Mouse (Mus musculus) heart, postnatal 0 days (tissue): ENCODE measurements around the gene Dnajc14. TPM values are rescaled to one million over a fixed set of nuclear protein-coding genes. Genes with fewer than 3 reads are reported as not detected.
A peak's percentile ranks its signal among the peaks of the same experiment; 100 is the strongest.

Experiments used
- ATAC-seq: fragments of 200-750 bp; cut with Nextera tagmentation; 2 replicates; pipeline ENCODE4 v1.8.0; 2017; ENCODE audit warnings: low read depth, moderate number of reproducible peaks, moderate library complexity; ENCODE audit not compliant: insufficient read depth
- DNase-seq: peaks from one replicate; pipeline ENCODE4 v3.0.0-alpha.2; 2016; ENCODE audit warnings: low spot score
- H3K27ac ChIP-seq: fragments of 300-500 bp; sonication (generic); 2 replicates; pipeline ENCODE4 v1.5.1; 2014; ENCODE audit warnings: low read depth, mild to moderate bottlenecking
- H3K27me3 ChIP-seq: fragments of 300-500 bp; sonication (generic); 2 replicates; pipeline ENCODE4 v1.6.1; 2014; ENCODE audit warnings: low read length, mixed read lengths; ENCODE audit not compliant: control insufficient read depth, insufficient read depth
- H3K36me3 ChIP-seq: fragments of 300-500 bp; sonication (generic); replicated peaks from 2 replicates; pipeline ENCODE4 v1.6.1; 2014; ENCODE audit warnings: low read length, mixed read lengths; ENCODE audit not compliant: control insufficient read depth, insufficient read depth
- H3K4me1 ChIP-seq: fragments of 300-500 bp; sonication (generic); 2 replicates; pipeline ENCODE4 v1.6.1; 2014; ENCODE audit warnings: antibody characterized with exemption; ENCODE audit not compliant: control insufficient read depth, insufficient read depth
- H3K4me2 ChIP-seq: fragments of 300-500 bp; sonication (generic); 2 replicates; pipeline ENCODE4 v1.6.1; 2014; ENCODE audit warnings: low read depth, mild to moderate bottlenecking, low read length, moderate library complexity
- H3K4me3 ChIP-seq: fragments of 300-500 bp; sonication (generic); 2 replicates; pipeline ENCODE4 v1.5.1; 2014; ENCODE audit warnings: low read depth, low read length
- H3K9ac ChIP-seq: fragments of 300-500 bp; sonication (generic); replicated peaks from 2 replicates; pipeline ENCODE4 v1.6.1; 2014; ENCODE audit warnings: low read depth, low read length, mixed read lengths
- H3K9me3 ChIP-seq: fragments of 300-500 bp; sonication (generic); replicated peaks from 2 replicates; pipeline ENCODE4 v1.6.1; 2016; ENCODE audit warnings: low read length; ENCODE audit not compliant: control insufficient read depth
- CTCF ChIP-seq: IDR thresholded peaks from 2 replicates; pipeline ENCODE4 v1.5.1; 2016; ENCODE audit warnings: antibody characterized with exemption, control low read depth, low read depth
- EP300 ChIP-seq: IDR thresholded peaks from 2 replicates; pipeline ENCODE4 v1.6.1; 2016; ENCODE audit warnings: antibody characterized with exemption, low read depth
- WGBS: fragments of 180-500 bp; shearing (Covaris S2); extraction: QIAGEN DNeasy Blood & Tissue Kit; methylation state at CpG from one replicate; pipeline ENCODE4 v1.1.7; 2014; 5-methylcytosine and 5-hydroxymethylcytosine counted together
- polyA plus RNA-seq: library from polyadenylated mRNA; unstranded; fragments of >200 nt; fragmentation: Nextera tagmentation; extraction: Ambion mirVana; gene quantifications from 2 replicates; pipeline ENCODE4 v1.2.1, GENCODE M21; 2015
- total RNA-seq: library from RNA; depleted of rRNA; stranded (reverse); fragments of >200 nt; gene quantifications from 2 replicates; pipeline ENCODE4 v1.2.3, GENCODE M21; 2014; ENCODE audit warnings: low replicate concordance; rRNA removed

Gene Dnajc14
- total RNA-seq (28.6 and 29.7 TPM in 2 replicates), polyA plus RNA-seq (27.6 and 29.8 TPM in 2 replicates)

GRCm38 (mm10) chr10:128803771-128804270, at the start of gene Dnajc14:
Gene Dnajc14 (plus strand): TSS chr10:128804062.
- peak within 1 kb of the TSS; percentile 79 for H3K9ac ChIP-seq
- 0% methylated on average over 14 of the region's 14 CpGs for WGBS
- no peaks in the 10 kb centered on the region for H3K9me3 ChIP-seq
- DNase-seq (peak; percentile 52), ATAC-seq (no peak; the same call in 1 of the 2 replicates)
- H3K4me1 ChIP-seq: peaks cover 34% of the 10 kb centered on the region
- H3K4me3 ChIP-seq: peak within 1 kb of the TSS; percentile 73
- peak within 1 kb of the TSS; percentile 98 for H3K27ac ChIP-seq
- H3K4me2 ChIP-seq: peak within 1 kb of the TSS; percentile 80
- TF ChIP-seq CTCF (no peak), EP300 (no peak)
- peaks cover 20% of the 10 kb centered on the region for H3K36me3 ChIP-seq
- H3K27me3 ChIP-seq: no peaks in the 10 kb centered on the region

- H3K27me3 ChIP-seq: no peaks in the 10 kb centered on the region
- no peaks in the 10 kb centered on the region for H3K9me3 ChIP-seq
- no peak overlapping the region for H3K4me3 ChIP-seq
- WGBS: 80% methylated on average over 2 of the region's 2 CpGs
- DNase-seq (no peak), ATAC-seq (no peak)
- no peak overlapping the region for H3K27ac ChIP-seq
- H3K4me1 ChIP-seq: no peaks in the 10 kb centered on the region
- no peak overlapping the region for H3K4me2 ChIP-seq
- peak; percentile 24 for TF ChIP-seq CTCF
- TF ChIP-seq EP300: no peak
- H3K9ac ChIP-seq: no peak overlapping the region
- H3K36me3 ChIP-seq: no peaks in the 10 kb centered on the region
Observed at GRCm38 (mm10) chr10:128772895-128773294, 31.0 kb upstream of the Dnajc14 start.

- ATAC-seq: no peak
- WGBS: 14% methylated on average over 5 of the region's 5 CpGs
- peak; percentile 40 for TF ChIP-seq CTCF
- no peak for TF ChIP-seq EP300
- Histone ChIP-seq H3K4me1 (no peaks in the 10 kb centered on the region), H3K4me2 (no peak overlapping the region), H3K4me3 (no peak overlapping the region), H3K9ac (no peak overlapping the region), H3K9me3 (no peaks in the 10 kb centered on the region), H3K27ac (no peak overlapping the region), H3K27me3 (no peaks in the 10 kb centered on the region), H3K36me3 (no peaks in the 10 kb centered on the region)
- DNase-seq: no peak
Observed at GRCm38 (mm10) chr10:128773685-128774084, 30.2 kb upstream of the Dnajc14 start.

- DNase-seq: no peak
- H3K4me3 ChIP-seq: no peak overlapping the region
- no peaks in the 10 kb centered on the region for H3K27me3 ChIP-seq
- H3K9ac ChIP-seq: no peak overlapping the region
- WGBS: 80% methylated on average over 2 of the region's 2 CpGs
- no peaks in the 10 kb centered on the region for H3K36me3 ChIP-seq
- no peak for TF ChIP-seq CTCF
- no peak for TF ChIP-seq EP300
- H3K4me1 ChIP-seq: no peaks in the 10 kb centered on the region
- peak overlapping the region; percentile 88 for H3K27ac ChIP-seq
- H3K9me3 ChIP-seq: no peaks in the 10 kb centered on the region
- no peak for ATAC-seq
- no peak overlapping the region for H3K4me2 ChIP-seq
Observed at GRCm38 (mm10) chr10:128778441-128778840, 25.4 kb upstream of the Dnajc14 start.

GRCm38 (mm10) chr10:128779011-128779795, 24.7 kb upstream of the Dnajc14 start:
- TF ChIP-seq EP300: no peak; the same call in none of the 2 replicates
- no peak for TF ChIP-seq CTCF
- Histone ChIP-seq H3K9ac (no peak overlapping the region), H3K9me3 (peaks cover 5% of the 10 kb centered on the region; the same call in 1 of the 2 replicates), H3K27me3 (no peaks in the 10 kb centered on the region), H3K27ac (peak overlapping the region; percentile 88), H3K36me3 (no peaks in the 10 kb centered on the region), H3K4me2 (peak overlapping the region; percentile 5; the same call in 1 of the 2 replicates), H3K4me1 (no peaks in the 10 kb centered on the region), H3K4me3 (no peak overlapping the region)
- ATAC-seq (peak; percentile 95), DNase-seq (peak; percentile 91)
- 31% methylated on average over 8 of the region's 8 CpGs for WGBS
